Mouse (Mus musculus) CH12.LX (cell line): ENCODE measurements around the gene Cep350.
"Not testable (repeated sequence)": the region's sequence is repeated elsewhere in the genome, so short reads cannot be mapped to it uniquely, and the experiment has no call there.

Source experiments
- CTCF ChIP-seq, 2 experiments: IDR thresholded peaks in 1 of 2; conservative IDR thresholded peaks in 1 of 2; 2 replicates each; pipeline ENCODE4 v1.5.1; 2011 to 2012; ENCODE audit warnings: low read depth in 2 of 2, low read length in 2 of 2, improper control_type of control experiment in 1 of 2, inconsistent platforms in 1 of 2, mild to moderate bottlenecking in 1 of 2, moderate library complexity in 1 of 2
- HCFC1 ChIP-seq: IDR thresholded peaks from 2 replicates; pipeline ENCODE4 v1.6.1; 2012; ENCODE audit warnings: low read depth, mild to moderate bottlenecking, inconsistent platforms, low read length, improper control_type of control experiment
- MAX ChIP-seq: IDR thresholded peaks from 2 replicates; pipeline ENCODE4 v1.6.1; 2011; ENCODE audit warnings: low read length, improper control_type of control experiment
- MAZ ChIP-seq: IDR thresholded peaks from 2 replicates; pipeline ENCODE4 v1.6.1; 2012; ENCODE audit warnings: low read depth, mild to moderate bottlenecking, inconsistent platforms, low read length, improper control_type of control experiment, moderate library complexity
- POLR2A ChIP-seq: IDR thresholded peaks from 2 replicates; pipeline ENCODE4 v1.6.1; 2011; ENCODE audit warnings: low read depth, mild to moderate bottlenecking, improper control_type of control experiment, low read length
- POLR2AphosphoS2 ChIP-seq: IDR thresholded peaks from 2 replicates; pipeline ENCODE4 v1.6.1; 2011; ENCODE audit warnings: low read depth, low read length, improper control_type of control experiment
- RCOR1 ChIP-seq: conservative IDR thresholded peaks from 2 replicates; pipeline ENCODE4 v1.6.1; 2012; ENCODE audit warnings: low read depth, mild to moderate bottlenecking, inconsistent platforms, low read length, improper control_type of control experiment

DNA sequence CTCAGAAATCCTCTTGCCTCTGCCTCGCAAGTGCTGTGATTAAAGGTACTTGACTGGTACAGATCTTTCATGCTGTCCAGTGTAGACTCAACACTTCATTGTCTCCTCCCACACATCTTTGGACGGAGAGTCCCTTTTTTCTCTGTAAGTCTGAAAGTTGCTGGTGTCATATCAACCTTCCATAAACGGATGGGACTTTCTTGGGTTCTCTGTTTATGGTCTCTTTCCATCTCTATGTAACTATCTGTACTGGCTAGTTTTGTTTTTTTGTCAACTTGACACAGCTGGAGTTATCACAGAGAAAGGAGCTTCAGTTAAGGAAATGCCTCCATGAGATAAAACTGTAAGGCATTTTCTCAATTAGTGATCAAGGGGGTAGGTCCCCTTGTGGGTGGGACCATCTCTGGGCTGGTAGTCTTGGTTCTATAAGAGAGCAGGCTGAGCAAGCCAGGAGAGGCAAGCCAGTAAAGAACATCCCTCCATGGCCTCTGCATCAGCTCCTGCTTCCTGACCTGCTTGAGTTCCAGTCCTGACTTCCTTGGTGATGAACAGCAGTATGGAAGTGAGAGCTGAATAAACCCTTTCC is 90.3 kb downstream of the Cep350 start:
- not testable (repeated sequence) for TF ChIP-seq MAZ; CTCF (conservative IDR thresholded peaks at IDR 0.05 in 1 of 2, IDR thresholded peaks at IDR 0.05 in 1 of 2; ENCODE audit: low read depth in 2 of 2, low read length in 2 of 2); RCOR1; POLR2A; HCFC1; MAX; POLR2AphosphoS2
